Mouse (Mus musculus): ENCODE results near the gene Scd2.

- TF ChIP-seq CTCF (IDR thresholded peaks at IDR 0.05; ENCODE audit: control insufficient read depth, insufficient read depth, insufficient replicate concordance, low read depth, low read length) (no peak), POLR2A (IDR thresholded peaks at IDR 0.05; ENCODE audit: control insufficient read depth, low read depth, low read length) (no peak)
Measured at GRCm38 (mm10) chr19:44277931-44278330, 15.5 kb upstream of the Scd2 start.

All from testis, adult 2 months (tissue).